Comparison of ENCODE assay signal across 24 mouse cellular contexts in the genomic region with DNA sequence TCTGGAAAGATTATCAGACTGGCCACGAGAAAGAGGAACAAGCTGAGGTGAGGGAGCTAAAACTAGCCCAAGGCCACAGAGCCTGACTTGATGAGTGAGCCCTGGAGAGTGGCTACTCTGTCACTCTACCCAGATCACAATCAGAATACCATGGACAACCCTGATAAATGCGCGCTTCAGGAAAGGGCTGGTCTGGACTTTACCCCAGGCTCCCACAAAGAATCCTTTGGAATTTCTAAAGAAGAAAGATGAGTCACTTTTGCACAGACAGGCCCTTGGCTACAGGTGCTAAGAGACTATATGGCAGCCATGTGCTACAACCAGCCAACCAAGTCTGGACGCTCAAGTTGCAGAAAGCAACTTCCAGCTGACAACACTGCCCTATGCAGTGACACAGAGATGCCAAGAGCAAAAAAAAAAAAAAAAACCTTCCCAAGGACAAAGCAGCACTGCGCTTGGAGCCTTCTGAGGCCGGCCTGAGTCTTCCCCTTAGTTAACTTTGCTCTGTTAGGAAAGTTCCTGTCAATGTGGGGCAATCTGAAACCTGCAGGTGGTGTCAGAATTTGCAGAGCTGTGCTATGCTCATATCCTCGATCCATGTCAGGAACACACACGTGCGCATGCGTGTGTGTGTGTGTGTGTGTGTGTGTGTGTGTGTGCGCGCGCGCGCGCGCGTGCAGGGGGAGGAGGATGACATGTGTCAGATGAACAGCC. TPM values are rescaled to one million over a fixed set of nuclear protein-coding genes. Genes with fewer than 3 reads are reported as not detected.
A peak's percentile ranks its signal among the peaks of the same experiment; 100 is the strongest.
DNase-seq lines count a peak whose midpoint lies in the region; ATAC-seq and TF ChIP-seq lines count a peak whose summit lies in the region.
"Had no signal": no experiment of that assay in that cellular context is flagged by ENCODE, and none has a peak within 500 bp of the region (broad histone marks: within the 10 kb centered on the region; RNA-seq: fewer than 3 reads in every experiment).

No protein-coding gene starts in this region.

- no peak overlapping the region for H3K4me2 ChIP-seq in intestine, postnatal 0 days (replicated peaks; ENCODE audit: low read depth)
- no peak overlapping the region for H3K4me2 ChIP-seq in lung, postnatal 0 days (replicated peaks; ENCODE audit: low read depth, low read length)
- H3K4me2 ChIP-seq: embryonic facial prominence, embryonic 12.5 days; forebrain, embryonic 12.5 days; heart, embryonic 13.5 days; hindbrain, embryonic 12.5 days had no signal

- H3K27me3 ChIP-seq in intestine, postnatal 0 days (replicated peaks; ENCODE audit: control insufficient read depth, insufficient read depth, low read length) = no peaks in the 10 kb centered on the region
- no peaks in the 10 kb centered on the region for H3K27me3 ChIP-seq in lung, postnatal 0 days (replicated peaks; ENCODE audit: insufficient read depth, low read length)
- H3K27me3 ChIP-seq: embryonic facial prominence, embryonic 12.5 days; forebrain, embryonic 12.5 days; heart, embryonic 13.5 days; hindbrain, embryonic 12.5 days had no signal

- H3K4me1 ChIP-seq in bone marrow, adult 2 months (ENCODE audit: control insufficient read depth, insufficient read depth, low read length) = peaks cover 7% of the 10 kb centered on the region
- H3K4me1 ChIP-seq in intestine, postnatal 0 days (replicated peaks; ENCODE audit: control insufficient read depth, insufficient read depth, low read length) = no peaks in the 10 kb centered on the region
- no peaks in the 10 kb centered on the region for H3K4me1 ChIP-seq in lung, postnatal 0 days (ENCODE audit: insufficient read depth, low read depth, low read length)
- H3K4me1 ChIP-seq: embryonic facial prominence, embryonic 12.5 days; forebrain, embryonic 12.5 days; heart, embryonic 13.5 days had no signal

- TF ChIP-seq EP300 in lung, postnatal 0 days (IDR thresholded peaks at IDR 0.05) = no peak

- no peak for TF ChIP-seq CTCF in bone marrow, adult 2 months (IDR thresholded peaks at IDR 0.05; ENCODE audit: control insufficient read depth, insufficient read depth, low read length)
- TF ChIP-seq CTCF in intestine, postnatal 0 days (IDR thresholded peaks at IDR 0.05; ENCODE audit: low read depth) = no peak
- TF ChIP-seq CTCF in lung, postnatal 0 days (IDR thresholded peaks at IDR 0.05) = no peak

- no peak overlapping the region for H3K4me3 ChIP-seq in bone marrow, adult 2 months (replicated peaks; ENCODE audit: control insufficient read depth, low read depth, low read length)
- no peak overlapping the region for H3K4me3 ChIP-seq in intestine, postnatal 0 days (ENCODE audit: low read depth, low read length)
- H3K4me3 ChIP-seq in lung, postnatal 0 days (ENCODE audit: low read depth, low read length) = no peak overlapping the region
- H3K4me3 ChIP-seq: embryonic facial prominence, embryonic 12.5 days; forebrain, embryonic 12.5 days; gastrocnemius, adult 2 months; heart, embryonic 13.5 days; hindbrain, embryonic 12.5 days had no signal

- WGBS in bone marrow, adult 2 months = 75% methylated on average over 18 of the region's 18 CpGs
- WGBS in intestine, postnatal 0 days = 84% methylated on average over 18 of the region's 18 CpGs
- 93% methylated on average over 18 of the region's 18 CpGs for WGBS in lung, postnatal 0 days

- peaks cover 64% of the 10 kb centered on the region for H3K36me3 ChIP-seq in intestine, postnatal 0 days (ENCODE audit: control insufficient read depth, insufficient read depth)
- peaks cover 24% of the 10 kb centered on the region for H3K36me3 ChIP-seq in lung, postnatal 0 days (ENCODE audit: insufficient read depth, low read length)

- DNase-seq in 416B (ENCODE audit: low read depth) = peak; percentile 43
- DNase-seq in yolk sac, embryonic 10.5 days (ENCODE audit: low spot score) = peak; percentile 25
- no peak for DNase-seq in lung, postnatal 4 days
- no peak for DNase-seq in lung, postnatal 0 days (ENCODE audit: low spot score)
- DNase-seq: adrenal gland, adult 8-10 months; adrenal gland, postnatal 36 days; cerebellum, adult 11 months; cerebellum, adult 8-10 months; cerebellum, postnatal 14 days; embryo, embryonic 11 days; forebrain, postnatal 0 days; gastrocnemius, adult 2 months; gastrocnemius, postnatal 25 days; heart, adult 11 months; heart, postnatal 4 days had no signal

- H3K27ac ChIP-seq in bone marrow, adult 2 months (ENCODE audit: control insufficient read depth, insufficient read depth, low read depth, low read length, poor library complexity) = peak overlapping the region; percentile 34; the same call in 1 of the 2 replicates
- H3K27ac ChIP-seq in intestine, postnatal 0 days (ENCODE audit: low read depth, low read length) = no peak overlapping the region
- no peak overlapping the region for H3K27ac ChIP-seq in lung, postnatal 0 days (ENCODE audit: low read length)
- H3K27ac ChIP-seq: embryonic facial prominence, embryonic 12.5 days; forebrain, embryonic 12.5 days; gastrocnemius, adult 2 months; heart, embryonic 13.5 days; hindbrain, embryonic 12.5 days had no signal

- H3K9me3 ChIP-seq in intestine, postnatal 0 days (ENCODE audit: control insufficient read depth) = no peaks in the 10 kb centered on the region
- no peaks in the 10 kb centered on the region for H3K9me3 ChIP-seq in lung, postnatal 0 days (ENCODE audit: low read length)
- H3K9me3 ChIP-seq: embryonic facial prominence, embryonic 12.5 days; forebrain, embryonic 12.5 days; heart, embryonic 13.5 days; hindbrain, embryonic 12.5 days had no signal

- no peak for TF ChIP-seq POLR2A in bone marrow, adult 2 months (IDR thresholded peaks at IDR 0.05; ENCODE audit: borderline replicate concordance, control insufficient read depth, low read depth, low read length)

- H3K9ac ChIP-seq in intestine, postnatal 0 days (ENCODE audit: low read depth, low read length) = no peak overlapping the region
- no peak overlapping the region for H3K9ac ChIP-seq in lung, postnatal 0 days (replicated peaks; ENCODE audit: low read depth)
- H3K9ac ChIP-seq: embryonic facial prominence, embryonic 12.5 days; forebrain, embryonic 12.5 days; forebrain, postnatal 0 days; heart, embryonic 13.5 days; hindbrain, embryonic 12.5 days had no signal

- peak; percentile 60 for ATAC-seq in intestine, postnatal 0 days
- ATAC-seq in lung, postnatal 0 days = no peak
- ATAC-seq: forebrain, postnatal 0 days; hindbrain, embryonic 16.5 days had no signal

RNA-seq across cellular contexts. Expression of gene Otud3, which starts 8.0 kb away (rescaled TPM):
- polyA plus RNA-seq in bone marrow, adult 2 months (2011; ENCODE audit: insufficient read depth, insufficient read length, low replicate concordance, missing spikeins) = 2.9 and 6.3 TPM in 2 replicates
- 3.5 and 3.6 TPM in 2 replicates for polyA plus RNA-seq in intestine, postnatal 0 days (2015; fragmentation: Nextera tagmentation; extraction: Ambion mirVana)
- polyA plus RNA-seq in lung, postnatal 0 days (2015; fragmentation: Nextera tagmentation; extraction: Ambion mirVana) = 3.7 and 4.0 TPM in 2 replicates

RNA-seq across cellular contexts. Expression of gene Pla2g2e, which starts 28.0 kb away (rescaled TPM):
- not detected in 2 replicates for polyA plus RNA-seq in bone marrow, adult 2 months (2011; ENCODE audit: insufficient read depth, insufficient read length, low replicate concordance, missing spikeins)
- 0.30 and 0.52 TPM in 2 replicates for polyA plus RNA-seq in intestine, postnatal 0 days (2015; fragmentation: Nextera tagmentation; extraction: Ambion mirVana)
- not detected in 2 replicates for polyA plus RNA-seq in lung, postnatal 0 days (2015; fragmentation: Nextera tagmentation; extraction: Ambion mirVana)
- polyA plus RNA-seq: brain, embryonic 14.5 days; embryonic facial prominence, embryonic 12.5 days; forebrain, embryonic 12.5 days; forebrain, postnatal 0 days; heart, embryonic 13.5 days; hindbrain, embryonic 12.5 days; hindbrain, embryonic 16.5 days had no signal

RNA-seq across cellular contexts. Expression of gene Gm13030, which starts 32.0 kb away (rescaled TPM):
- polyA plus RNA-seq in bone marrow, adult 2 months (2011; ENCODE audit: insufficient read depth, insufficient read length, low replicate concordance, missing spikeins) = not detected in 2 replicates
- not detected in 2 replicates for polyA plus RNA-seq in intestine, postnatal 0 days (2015; fragmentation: Nextera tagmentation; extraction: Ambion mirVana)
- not detected in 2 replicates for polyA plus RNA-seq in lung, postnatal 0 days (2015; fragmentation: Nextera tagmentation; extraction: Ambion mirVana)
- polyA plus RNA-seq: brain, embryonic 14.5 days; embryonic facial prominence, embryonic 12.5 days; forebrain, embryonic 12.5 days; forebrain, postnatal 0 days; heart, embryonic 13.5 days; heart, postnatal 0 days; hindbrain, embryonic 12.5 days; hindbrain, embryonic 16.5 days had no signal

RNA-seq across cellular contexts. Expression of gene Pla2g5, which starts 42.5 kb away (rescaled TPM):
- polyA plus RNA-seq in bone marrow, adult 2 months (2011; ENCODE audit: insufficient read depth, insufficient read length, low replicate concordance, missing spikeins) = not detected in 2 replicates
- polyA plus RNA-seq in intestine, postnatal 0 days (2015; fragmentation: Nextera tagmentation; extraction: Ambion mirVana) = 0.22 and 0.39 TPM in 2 replicates
- polyA plus RNA-seq in lung, postnatal 0 days (2015; fragmentation: Nextera tagmentation; extraction: Ambion mirVana) = 0.29 TPM in 1 of 2 replicates, not detected in the other
- polyA plus RNA-seq: hindbrain, embryonic 12.5 days had no signal

Comparison
In these comparisons a context has a peak if more than half of its experiments do, and no peak if none do; other contexts are left out.
1. DNase-seq: peak in 416B (single experiment) and yolk sac, embryonic 10.5 days (single experiment); none in lung, postnatal 4 days (0 of 2) and lung, postnatal 0 days (single experiment).